Mouse (Mus musculus) gastrocnemius, adult 2 months (tissue): ENCODE measurements around the gene Pbrm1. TPM values are rescaled to one million over a fixed set of nuclear protein-coding genes. Genes with fewer than 3 reads are reported as not detected.

ENCODE experiments used
- DNase-seq: peaks from one replicate; pipeline ENCODE4 v3.0.0; 2022
- H3K27ac ChIP-seq: fragments of 200-600 bp; 2 replicates; pipeline ENCODE4 v1.8.1; 2022; ENCODE audit warnings: mild to moderate bottlenecking
- H3K4me3 ChIP-seq: fragments of 200-600 bp; 2 replicates; pipeline ENCODE4 v1.8.1; 2022; ENCODE audit warnings: mild to moderate bottlenecking, moderate library complexity
- CTCF ChIP-seq: fragments of 200-600 bp; IDR thresholded peaks from 2 replicates; pipeline ENCODE4 v1.8.1; 2022; ENCODE audit warnings: antibody characterized with exemption, mild to moderate bottlenecking, moderate library complexity
- intact Hi-C: fragments of 180-260 bp; cut with DNase I; formaldehyde crosslinking; loops from one replicate; pipeline ENCODE4 v1.15.1; 2025
- total RNA-seq, 2 experiments: library from RNA; stranded (reverse); gene quantifications; 2 replicates each; pipeline ENCODE4 v1.2.3; 2021

Pbrm1 gene
- total RNA-seq, 2 experiments from 2014 or later, result 45.3 to 49.8 TPM

- TF ChIP-seq CTCF, result no peak
- no peak overlapping the region for H3K4me3 ChIP-seq
- no peak for DNase-seq
- no peak overlapping the region for H3K27ac ChIP-seq
- intact Hi-C loops, result no loop called here
Observed at GRCm38 (mm10) chr14:31088515-31088914, 69.6 kb downstream of the Pbrm1 start.

- intact Hi-C loops, result no loop called here
- no peak for TF ChIP-seq CTCF
- DNase-seq, result no peak
Observed at GRCm38 (mm10) chr14:31089918-31090317, 71.0 kb downstream of the Pbrm1 start.

GRCm38 (mm10) chr14:31105156-31105555 is 86.2 kb downstream of the Pbrm1 start:
- Histone ChIP-seq H3K27ac (no peak overlapping the region), H3K4me3 (no peak overlapping the region)
- TF ChIP-seq CTCF, result no peak
- DNase-seq, result no peak
- intact Hi-C loops, result loop anchor here (5.0 kb wide), 1 partner anchor 68 kb away; no protein-coding TSS in a partner anchor

More at GRCm38 (mm10) chr14:31089918-31090317, 71.0 kb downstream of the Pbrm1 start:
- Histone ChIP-seq H3K4me3 (no peak overlapping the region), H3K27ac (no peak overlapping the region)

GRCm38 (mm10) chr14:31110613-31111012 is 91.7 kb downstream of the Pbrm1 start:
- Histone ChIP-seq H3K4me3 (no peak overlapping the region), H3K27ac (no peak overlapping the region)
- intact Hi-C loops, result no loop called here
- TF ChIP-seq CTCF, result no peak
- no peak for DNase-seq

GRCm38 (mm10) chr14:31112187-31112586 is 93.2 kb downstream of the Pbrm1 start:
- intact Hi-C loops, result no loop called here
- H3K27ac ChIP-seq, result no peak overlapping the region; the same call in 1 of the 2 replicates
- no peak for TF ChIP-seq CTCF
- H3K4me3 ChIP-seq, result no peak overlapping the region
- no peak for DNase-seq

GRCm38 (mm10) chr14:31114011-31114410 is 95.1 kb downstream of the Pbrm1 start:
- intact Hi-C loops, result no loop called here
- no peak for DNase-seq
- Histone ChIP-seq H3K27ac (no peak overlapping the region), H3K4me3 (no peak overlapping the region)
- no peak for TF ChIP-seq CTCF

- TF ChIP-seq CTCF, result no peak
- no peak for DNase-seq
- intact Hi-C loops, result no loop called here
- Histone ChIP-seq H3K4me3 (no peak overlapping the region), H3K27ac (no peak overlapping the region)
Observed at GRCm38 (mm10) chr14:31115522-31115921, 96.6 kb downstream of the Pbrm1 start.

GRCm38 (mm10) chr14:31125106-31126075 is 106.5 kb downstream of the Pbrm1 start:
- H3K27ac ChIP-seq, result peak overlapping the region; percentile 55
- no peak overlapping the region for H3K4me3 ChIP-seq
- intact Hi-C loops, result loop anchor here (5.0 kb wide), 1 partner anchor 127 kb away; the partner anchor contains the start of genes Bap1 and Phf7
- TF ChIP-seq CTCF, result no peak
- no peak for DNase-seq

GRCm38 (mm10) chr14:31126826-31127225 is 107.9 kb downstream of the Pbrm1 start:
- peak overlapping the region; percentile 23 for H3K4me3 ChIP-seq
- no peak for DNase-seq
- no peak for TF ChIP-seq CTCF
- H3K27ac ChIP-seq, result no peak overlapping the region
- intact Hi-C loops, result loop anchor here (5.0 kb wide), 1 partner anchor 125 kb away; the partner anchor contains the start of genes Bap1 and Phf7

GRCm38 (mm10) chr14:31128101-31128825 is 109.3 kb downstream of the Pbrm1 start:
- DNase-seq, result peak; percentile 51
- peak overlapping the region; percentile 91 for H3K4me3 ChIP-seq
- H3K27ac ChIP-seq, result peak overlapping the region; percentile 93
- no peak for TF ChIP-seq CTCF
- intact Hi-C loops, result loop anchor here (2.0 to 5.0 kb wide), 3 partner anchors 41 to 124 kb away; partner anchors contain the start of genes Bap1 and Phf7

- DNase-seq, result peak; percentile 98
- TF ChIP-seq CTCF, result peak; percentile 71
- intact Hi-C loops, result loop anchor here (2.0 to 5.0 kb wide), 3 partner anchors 42 to 123 kb away; partner anchors contain the start of genes Bap1 and Phf7
- Histone ChIP-seq H3K4me3 (peak within 1 kb of the TSS; percentile 91), H3K27ac (peak within 1 kb of the TSS; percentile 93)
Observed at GRCm38 (mm10) chr14:31128826-31129219, 109.9 kb downstream of the Pbrm1 start, which contains the start of gene Smim4. Smim4 (minus strand) TSS chr14:31128956.
